Mouse (Mus musculus) kidney, embryonic 14.5 days (tissue): ENCODE results near the gene Wars. TPM values are rescaled to one million over a fixed set of nuclear protein-coding genes. Genes with fewer than 3 reads are reported as not detected.

Experiments
- ATAC-seq: fragments of 200-750 bp; cut with Nextera tagmentation; 2 replicates; pipeline ENCODE4 v1.8.0; 2017; ENCODE audit warnings: moderate number of reproducible peaks, mild to moderate bottlenecking, moderate TSS enrichment, moderate library complexity; ENCODE audit not compliant: low FRiP score, low TSS enrichment
- H3K27ac ChIP-seq: fragments of 300-500 bp; sonication (generic); 2 replicates; pipeline ENCODE4 v1.5.1; 2014; ENCODE audit warnings: low read depth, mild to moderate bottlenecking, low read length, moderate library complexity, mixed read lengths
- H3K27me3 ChIP-seq: fragments of 300-500 bp; sonication (generic); 2 replicates; pipeline ENCODE4 v1.6.1; 2014; ENCODE audit warnings: mild to moderate bottlenecking, low read length; ENCODE audit not compliant: control insufficient read depth, insufficient read depth
- H3K36me3 ChIP-seq: fragments of 300-500 bp; sonication (generic); 2 replicates; pipeline ENCODE4 v1.6.1; 2014; ENCODE audit warnings: low read length, mixed read lengths; ENCODE audit not compliant: control insufficient read depth, insufficient read depth
- H3K4me1 ChIP-seq: fragments of 300-500 bp; sonication (generic); 2 replicates; pipeline ENCODE4 v1.6.1; 2014; ENCODE audit warnings: low read length, mixed read lengths; ENCODE audit not compliant: control insufficient read depth, insufficient read depth
- H3K4me2 ChIP-seq: fragments of 300-500 bp; sonication (generic); replicated peaks from 2 replicates; pipeline ENCODE4 v1.6.1; 2014; ENCODE audit warnings: low read depth, mild to moderate bottlenecking, low read length
- H3K4me3 ChIP-seq: fragments of 300-500 bp; sonication (generic); 2 replicates; pipeline ENCODE4 v1.5.1; 2014; ENCODE audit warnings: mild to moderate bottlenecking, low read length
- H3K9ac ChIP-seq: fragments of 300-500 bp; sonication (generic); 2 replicates; pipeline ENCODE4 v1.6.1; 2014; ENCODE audit warnings: low read depth, mild to moderate bottlenecking, low read length, moderate library complexity
- H3K9me3 ChIP-seq: fragments of 300-500 bp; sonication (generic); 2 replicates; pipeline ENCODE4 v1.6.1; 2016; ENCODE audit warnings: low read length; ENCODE audit not compliant: control insufficient read depth
- WGBS: fragments of 180-500 bp; shearing (Covaris S2); extraction: QIAGEN DNeasy Blood & Tissue Kit; methylation state at CpG from one replicate; pipeline ENCODE4 v1.1.7; 2014; 5-methylcytosine and 5-hydroxymethylcytosine counted together
- polyA plus RNA-seq: library from polyadenylated mRNA; unstranded; fragments of >200 nt; fragmentation: Nextera tagmentation; extraction: Ambion mirVana; gene quantifications from 2 replicates; pipeline ENCODE4 v1.2.1, GENCODE M21; 2014

Gene Wars
- 62.4 and 107 TPM in 2 replicates for polyA plus RNA-seq

- ATAC-seq = peak; percentile 100
- Histone ChIP-seq H3K4me3 (peak within 1 kb of the TSS; percentile 96), H3K9me3 (no peaks in the 10 kb centered on the region), H3K4me1 (peaks cover 18% of the 10 kb centered on the region), H3K27ac (0 out of 2 replicates have a peak within 1 kb of the TSS, but pooled peaks have one; percentile 42), H3K4me2 (peak within 1 kb of the TSS; percentile 82), H3K9ac (peak within 1 kb of the TSS; percentile 78), H3K36me3 (0 out of 2 replicates have a peak, but pooled peaks cover 10% of the 10 kb centered on the region), H3K27me3 (no peaks in the 10 kb centered on the region)
- WGBS = 0% methylated on average over 51 of the region's 58 CpGs
Observed at GRCm38 (mm10) chr12:108893715-108894431, at the start of gene Wars. TSS of gene Wars (minus strand) at chr12:108894174.

DNA sequence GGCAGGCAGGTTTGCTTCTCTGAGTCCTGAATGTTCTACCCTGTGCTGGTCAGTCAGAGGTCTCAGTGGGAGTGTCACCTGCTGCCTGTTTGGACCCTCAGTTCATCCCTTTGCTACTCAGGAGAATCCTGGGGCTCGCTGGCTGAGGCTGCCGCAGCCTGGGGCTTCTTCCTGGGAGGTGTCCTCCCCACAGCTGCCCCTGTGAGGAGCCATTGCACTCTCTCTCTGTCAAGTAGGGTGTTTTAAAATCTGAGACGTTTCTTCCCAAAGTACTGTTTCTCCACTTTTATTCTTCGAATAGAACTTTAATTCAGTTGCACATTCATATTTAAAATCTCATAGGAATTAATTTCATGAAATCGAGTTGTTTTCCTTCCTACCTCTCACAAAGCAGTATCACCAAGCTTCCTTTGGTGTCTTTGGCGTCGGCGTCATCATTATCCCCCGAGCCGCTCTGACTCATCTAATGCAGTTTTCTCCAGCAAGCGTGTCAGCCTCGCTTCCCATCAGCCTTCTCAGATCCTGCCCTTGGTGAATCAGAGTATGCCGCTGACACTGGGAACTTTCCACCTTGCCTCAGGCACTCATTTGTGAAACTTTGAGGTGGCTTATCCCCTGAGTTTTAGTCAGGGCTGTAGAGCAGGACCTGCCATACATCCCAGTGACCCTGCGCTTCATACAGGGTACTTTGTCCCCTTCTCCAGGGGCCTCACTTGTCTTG is 48.4 kb upstream of the Wars start:
- no peaks in the 10 kb centered on the region for H3K36me3 ChIP-seq
- no peak overlapping the region for H3K4me3 ChIP-seq
- H3K27me3 ChIP-seq = no peaks in the 10 kb centered on the region
- no peaks in the 10 kb centered on the region for H3K9me3 ChIP-seq
- no peak overlapping the region for H3K4me2 ChIP-seq
- ATAC-seq = no peak
- no peak overlapping the region for H3K27ac ChIP-seq
- no peaks in the 10 kb centered on the region for H3K4me1 ChIP-seq
- no peak overlapping the region for H3K9ac ChIP-seq
- WGBS = 89% methylated on average over 14 of the region's 14 CpGs

DNA sequence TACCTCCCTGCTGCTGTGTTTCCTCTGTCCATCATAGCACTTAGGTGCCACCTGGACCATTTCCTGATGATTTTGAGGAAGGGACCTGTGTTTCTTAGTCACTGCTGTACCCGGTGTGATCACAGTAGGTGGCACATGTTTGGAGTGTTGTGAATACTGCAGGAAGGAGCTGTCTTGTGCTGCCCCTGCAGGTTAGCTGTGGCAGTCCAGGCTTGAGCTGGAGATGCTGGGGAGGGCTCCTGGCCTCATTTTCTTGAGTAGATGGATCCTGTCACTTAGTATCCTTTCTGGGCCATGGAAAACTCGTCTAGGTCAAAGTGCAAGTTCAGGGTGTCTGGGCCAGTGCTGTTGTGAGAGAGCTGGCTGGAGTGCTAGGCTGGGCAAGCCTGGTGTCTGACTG is 47.3 kb upstream of the Wars start:
- no peak overlapping the region for H3K27ac ChIP-seq
- H3K36me3 ChIP-seq = no peaks in the 10 kb centered on the region
- H3K9ac ChIP-seq = no peak overlapping the region
- ATAC-seq = no peak
- no peaks in the 10 kb centered on the region for H3K4me1 ChIP-seq
- H3K9me3 ChIP-seq = no peaks in the 10 kb centered on the region
- H3K4me2 ChIP-seq = no peak overlapping the region
- H3K4me3 ChIP-seq = no peak overlapping the region
- 50% methylated on average over 2 of the region's 2 CpGs for WGBS
- no peaks in the 10 kb centered on the region for H3K27me3 ChIP-seq

DNA sequence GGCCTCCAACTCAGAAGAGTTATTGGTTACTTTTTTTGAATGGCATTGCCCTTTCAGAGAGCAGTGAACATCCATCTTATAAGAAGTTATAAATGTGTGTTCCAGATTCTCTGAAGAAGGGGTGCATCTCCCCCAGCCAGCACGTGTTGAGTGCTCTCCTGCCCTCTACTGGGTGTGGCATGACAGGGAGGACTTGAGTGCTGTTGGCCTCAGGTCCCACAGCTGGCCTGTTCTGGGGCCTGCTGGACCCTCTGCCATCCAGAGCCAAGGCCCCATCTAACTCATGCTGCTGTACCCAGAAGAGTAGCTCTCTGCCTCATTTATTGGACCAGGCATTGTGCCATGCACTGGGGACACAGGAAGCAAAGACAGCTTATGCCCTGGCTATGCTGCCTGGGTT is 46.3 kb upstream of the Wars start:
- Histone ChIP-seq H3K27me3 (no peaks in the 10 kb centered on the region), H3K9me3 (no peaks in the 10 kb centered on the region), H3K27ac (no peak overlapping the region), H3K4me3 (no peak overlapping the region), H3K36me3 (no peaks in the 10 kb centered on the region), H3K4me2 (no peak overlapping the region), H3K9ac (no peak overlapping the region), H3K4me1 (no peaks in the 10 kb centered on the region)
- 50% methylated on average over 1 of the region's 1 CpGs for WGBS
- no peak for ATAC-seq

DNA sequence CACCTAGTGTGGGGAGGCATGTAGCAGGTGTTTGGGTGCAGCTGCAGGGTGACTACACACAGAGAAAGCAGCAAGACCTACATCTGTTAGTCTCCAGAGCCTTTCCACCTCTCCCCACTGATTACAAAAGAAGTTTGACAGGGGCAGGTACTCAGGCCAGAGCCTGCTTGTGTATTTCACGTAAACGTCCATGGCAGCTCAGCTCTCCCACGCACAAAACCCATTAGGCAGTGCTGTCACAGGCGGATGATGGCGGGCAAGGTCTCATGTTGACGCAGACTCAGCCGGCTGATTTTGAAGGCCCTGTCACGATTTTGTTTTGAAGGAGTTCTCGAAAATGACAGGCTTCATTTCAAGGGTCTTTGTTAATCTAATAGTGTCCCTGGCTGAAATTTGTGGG is 45.3 kb upstream of the Wars start:
- Histone ChIP-seq H3K4me1 (no peaks in the 10 kb centered on the region), H3K4me2 (no peak overlapping the region), H3K9me3 (no peaks in the 10 kb centered on the region), H3K27me3 (no peaks in the 10 kb centered on the region), H3K36me3 (no peaks in the 10 kb centered on the region), H3K4me3 (no peak overlapping the region), H3K27ac (no peak overlapping the region), H3K9ac (no peak overlapping the region)
- WGBS = 38% methylated on average over 9 of the region's 9 CpGs
- ATAC-seq = no peak

DNA sequence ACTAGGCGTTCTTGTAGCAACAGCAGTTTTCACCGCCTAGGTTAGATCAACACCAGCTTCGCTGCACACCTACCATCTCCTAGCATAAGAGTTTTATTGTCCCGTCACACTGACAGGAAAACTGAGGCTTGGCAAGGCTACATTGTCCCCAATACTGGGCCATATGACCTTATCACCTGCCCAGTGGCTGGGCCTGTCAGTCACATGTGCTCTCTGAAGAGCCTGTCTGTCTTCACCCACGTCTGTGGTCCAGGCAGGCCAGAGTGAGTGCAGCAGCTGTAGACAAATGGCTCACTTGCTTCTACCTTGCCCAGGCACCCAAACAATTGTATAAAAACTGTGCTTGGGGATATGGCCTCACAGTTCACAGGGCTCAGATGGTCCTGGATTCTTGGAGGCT is 44.9 kb upstream of the Wars start:
- Histone ChIP-seq H3K4me2 (no peak overlapping the region), H3K9me3 (no peaks in the 10 kb centered on the region), H3K4me1 (no peaks in the 10 kb centered on the region), H3K4me3 (no peak overlapping the region), H3K27ac (no peak overlapping the region), H3K9ac (no peak overlapping the region), H3K36me3 (no peaks in the 10 kb centered on the region), H3K27me3 (no peaks in the 10 kb centered on the region)
- ATAC-seq = no peak
- WGBS = 77% methylated on average over 5 of the region's 5 CpGs

DNA sequence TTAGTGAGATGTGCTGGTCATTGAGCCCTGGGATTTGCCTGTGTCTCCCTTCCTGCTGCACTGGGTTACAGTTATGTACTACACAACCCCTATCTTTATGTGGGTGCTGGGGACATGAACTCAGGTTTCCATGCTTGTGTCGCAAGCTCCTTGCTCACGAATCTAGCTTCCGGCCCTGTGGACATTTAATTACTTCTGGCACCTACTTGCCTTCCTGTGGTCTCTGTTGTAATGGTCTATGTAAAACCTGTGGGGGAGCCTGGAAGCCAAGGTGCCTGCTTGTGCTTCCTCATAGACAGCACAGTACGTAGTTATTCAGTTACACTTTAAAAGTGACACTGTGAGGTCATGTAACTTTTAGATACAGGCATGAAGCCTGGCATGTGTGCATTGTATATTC is 43.5 kb upstream of the Wars start:
- H3K4me3 ChIP-seq = no peak overlapping the region
- H3K27me3 ChIP-seq = no peaks in the 10 kb centered on the region
- H3K36me3 ChIP-seq = no peaks in the 10 kb centered on the region
- WGBS = 74% methylated on average over 4 of the region's 4 CpGs
- no peak overlapping the region for H3K4me2 ChIP-seq
- H3K9me3 ChIP-seq = no peaks in the 10 kb centered on the region
- no peak overlapping the region for H3K27ac ChIP-seq
- no peaks in the 10 kb centered on the region for H3K4me1 ChIP-seq
- H3K9ac ChIP-seq = no peak overlapping the region
- ATAC-seq = no peak

- ATAC-seq = no peak
- H3K9me3 ChIP-seq = no peaks in the 10 kb centered on the region
- peaks cover 3% of the 10 kb centered on the region; the same call in 1 of the 2 replicates for H3K4me1 ChIP-seq
- no peaks in the 10 kb centered on the region for H3K27me3 ChIP-seq
- no peak overlapping the region for H3K4me2 ChIP-seq
- no peak overlapping the region for H3K9ac ChIP-seq
- no peaks in the 10 kb centered on the region for H3K36me3 ChIP-seq
- WGBS = 62% methylated on average over 6 of the region's 6 CpGs
- no peak overlapping the region for H3K27ac ChIP-seq
- H3K4me3 ChIP-seq = no peak overlapping the region
Observed at GRCm38 (mm10) chr12:108936834-108937233, 42.9 kb upstream of the Wars start.

DNA sequence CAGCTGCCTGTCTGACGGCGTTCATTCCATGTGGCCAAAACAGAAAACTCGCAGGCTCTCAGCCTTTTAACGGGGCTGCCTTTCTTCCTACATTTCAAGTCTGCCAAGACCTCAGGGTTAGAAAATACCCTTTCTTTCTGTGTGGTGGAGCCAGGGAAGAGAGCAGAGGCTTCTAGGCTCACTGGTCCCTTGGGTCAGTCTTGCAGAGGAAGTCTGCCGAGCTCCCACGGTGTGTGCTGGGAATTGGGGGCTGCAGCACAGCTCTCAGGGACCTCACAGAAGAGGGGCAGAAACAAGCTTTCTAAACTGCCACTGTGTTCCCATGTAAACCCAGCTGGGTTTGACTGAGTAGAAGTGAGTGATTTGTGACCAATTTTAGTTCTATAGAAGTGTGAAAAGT is 40.3 kb upstream of the Wars start:
- 77% methylated on average over 6 of the region's 6 CpGs for WGBS
- Histone ChIP-seq H3K4me2 (no peak overlapping the region), H3K9me3 (no peaks in the 10 kb centered on the region), H3K4me3 (no peak overlapping the region), H3K27me3 (no peaks in the 10 kb centered on the region), H3K4me1 (peaks cover 9% of the 10 kb centered on the region; the same call in 1 of the 2 replicates), H3K36me3 (no peaks in the 10 kb centered on the region), H3K9ac (no peak overlapping the region), H3K27ac (no peak overlapping the region)
- ATAC-seq = no peak
